9 mouse cellular contexts compared by ENCODE assay signal in the genomic region with DNA sequence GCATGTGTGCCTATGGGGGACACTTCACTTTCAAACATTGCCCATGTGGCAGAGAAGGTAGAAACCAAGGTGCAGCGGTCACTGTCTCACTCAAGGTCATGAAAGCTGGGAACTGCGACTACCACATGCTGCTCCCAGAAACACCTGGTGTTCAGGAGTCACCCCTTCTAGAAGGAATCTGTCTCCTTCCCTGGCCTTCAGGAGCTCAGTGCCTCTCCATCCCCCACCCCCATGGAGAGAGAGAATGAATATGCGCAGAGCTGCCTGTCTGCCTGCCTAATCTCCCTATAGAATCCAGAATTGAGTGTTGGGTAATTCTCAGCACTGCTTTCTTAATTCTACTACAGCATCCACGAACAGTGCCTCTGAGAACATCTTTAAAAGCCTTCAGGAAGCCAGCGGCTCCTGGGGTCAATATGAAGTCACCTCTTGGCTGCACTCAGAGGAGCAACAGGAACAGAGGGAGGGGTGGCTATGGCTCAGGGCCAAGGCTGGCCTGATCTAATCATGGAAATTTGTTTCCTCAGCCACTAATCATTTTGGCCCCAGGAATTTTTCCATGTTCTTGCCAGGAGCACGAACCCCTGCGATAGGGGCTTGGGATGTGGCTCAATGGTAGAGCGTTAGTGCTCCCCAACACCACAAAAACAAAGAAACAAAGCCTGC. TPM values are rescaled to one million over a fixed set of nuclear protein-coding genes. Genes with fewer than 3 reads are reported as not detected.
DNase-seq lines count a peak whose midpoint lies in the region; ATAC-seq lines count a peak whose summit lies in the region.
"Had no signal": no experiment of that assay in that cellular context is flagged by ENCODE, and none has a peak within 500 bp of the region (broad histone marks: within the 10 kb centered on the region; RNA-seq: fewer than 3 reads in every experiment).

No protein-coding gene starts in this region.

- H3K9ac ChIP-seq in heart, embryonic 11.5 days (ENCODE audit: low read depth, low read length): no peak overlapping the region

- no peaks in the 10 kb centered on the region for H3K9me3 ChIP-seq in heart, embryonic 11.5 days (replicated peaks; ENCODE audit: control insufficient read depth, low read length)
- H3K9me3 ChIP-seq in forebrain, embryonic 10.5 days: peaks cover 4% of the 10 kb centered on the region; the same call in 1 of the 2 replicates

- no peaks in the 10 kb centered on the region for H3K36me3 ChIP-seq in heart, embryonic 11.5 days (ENCODE audit: control insufficient read depth, insufficient read depth, low read length)
- H3K36me3 ChIP-seq in forebrain, embryonic 10.5 days (replicated peaks): no peaks in the 10 kb centered on the region

- no peaks in the 10 kb centered on the region for H3K27me3 ChIP-seq in heart, embryonic 11.5 days (ENCODE audit: control insufficient read depth, insufficient read depth, low read length)
- no peaks in the 10 kb centered on the region for H3K27me3 ChIP-seq in forebrain, embryonic 10.5 days (ENCODE audit: poor library complexity, severe bottlenecking)

- H3K27ac ChIP-seq in heart, embryonic 11.5 days (ENCODE audit: low read depth, low read length): peak overlapping the region; percentile 86
- H3K27ac ChIP-seq in forebrain, embryonic 10.5 days: no peak overlapping the region
- H3K27ac ChIP-seq: macrophage had no signal

- WGBS in heart, embryonic 11.5 days (ENCODE audit: insufficient replicate concordance): 39% methylated on average over 8 of the region's 8 CpGs
- 75% methylated on average over 8 of the region's 8 CpGs for WGBS in forebrain, embryonic 10.5 days

- H3K4me1 ChIP-seq in heart, embryonic 11.5 days (ENCODE audit: control insufficient read depth, insufficient read depth, low read length): peaks cover 71% of the 10 kb centered on the region
- peaks cover 65% of the 10 kb centered on the region for H3K4me1 ChIP-seq in forebrain, embryonic 10.5 days

- H3K4me3 ChIP-seq in heart, embryonic 11.5 days (ENCODE audit: low read depth, low read length): no peak overlapping the region
- no peak overlapping the region for H3K4me3 ChIP-seq in forebrain, embryonic 10.5 days

- peak overlapping the region; percentile 36 for H3K4me2 ChIP-seq in heart, embryonic 11.5 days

- DNase-seq in retina, postnatal 1 day: peak; percentile 28
- no peak for DNase-seq in retina, embryonic 14.5 days (ENCODE audit: low spot score)
- peak; percentile 87 for DNase-seq in kidney, postnatal 10 days
- peak; percentile 38 for DNase-seq in testis, postnatal 14 days (ENCODE audit: low spot score)
- DNase-seq in forebrain, embryonic 10.5 days (ENCODE audit: extremely low spot score, low spot score): no peak
- DNase-seq in left cerebral cortex, adult 18-20 months (ENCODE audit: low spot score in 2 of 2): no peak
- DNase-seq in right cerebral cortex, postnatal 4 days: no peak

- ATAC-seq in heart, embryonic 11.5 days (replicated peaks; ENCODE audit: insufficient number of reproducible peaks, low FRiP score, low TSS enrichment): 0 out of 2 replicates have a peak, but pooled peaks have one; percentile 40

RNA-seq across cellular contexts. Expression of a gene that starts 24.7 kb away (rescaled TPM):
- polyA plus RNA-seq in heart, embryonic 11.5 days (2014; fragmentation: Nextera tagmentation; extraction: Ambion mirVana): 10.2 and 12.6 TPM in 2 replicates
- 17.1 and 18.1 TPM in 2 replicates for polyA plus RNA-seq in forebrain, embryonic 10.5 days (2016; fragmentation: Nextera tagmentation; extraction: Ambion mirVana)
- total RNA-seq in left cerebral cortex, adult 18-20 months (2021): 1 to 10 TPM; 1.1 to 1.8 TPM
- polyA plus RNA-seq: macrophage had no signal

Comparison
In these comparisons a context has a peak if more than half of its experiments do, and no peak if none do; other contexts are left out.
1. DNase-seq: peak in retina, postnatal 1 day (single experiment), kidney, postnatal 10 days (single experiment) and testis, postnatal 14 days (single experiment); none in retina, embryonic 14.5 days (single experiment), forebrain, embryonic 10.5 days (single experiment), left cerebral cortex, adult 18-20 months (0 of 2) and right cerebral cortex, postnatal 4 days (single experiment).